Mouse (Mus musculus) spleen, adult 2 months (tissue): ENCODE measurements at regions not wholly inside any gene's neighbourhood (a gene's known extent, or its start where the extent isn't known, plus 50 kb on each side); places are given as distances from the start of the nearest gene placed in this dataset.

Experiments used
- CTCF ChIP-seq: fragments of 200-500 bp; IDR thresholded peaks from 2 replicates; pipeline ENCODE4 v1.5.1; 2011; ENCODE audit warnings: mild to moderate bottlenecking, inconsistent platforms; ENCODE audit not compliant: insufficient read depth, insufficient read length, insufficient replicate concordance; ENCODE audit errors: extremely low read depth
- POLR2A ChIP-seq: fragments of 200-500 bp; IDR thresholded peaks from 2 replicates; pipeline ENCODE4 v1.6.1; 2011; ENCODE audit warnings: low read depth, low read length, inconsistent platforms

DNA sequence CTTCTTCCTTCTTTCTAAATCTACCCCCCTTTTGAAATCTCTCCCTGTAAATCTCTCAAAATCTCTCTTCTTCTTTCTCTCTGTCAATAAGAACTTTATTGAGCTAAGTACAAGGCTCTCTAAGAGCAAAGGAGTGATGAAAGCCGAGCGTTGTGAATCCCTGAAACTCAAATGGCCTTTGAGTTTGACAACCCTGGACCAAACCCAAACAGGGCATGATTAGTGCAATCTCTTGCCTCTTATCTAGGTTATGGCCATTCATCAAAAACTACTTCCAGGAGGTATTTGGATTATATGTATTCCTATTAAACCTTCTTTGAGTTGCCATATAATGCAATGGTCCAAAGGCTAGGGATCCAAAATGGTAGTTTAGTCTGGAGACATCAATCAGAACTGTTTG is 304.0 kb downstream of the Inhba start:
- TF ChIP-seq POLR2A (no peak), CTCF (no peak)
